In the genomic region with DNA sequence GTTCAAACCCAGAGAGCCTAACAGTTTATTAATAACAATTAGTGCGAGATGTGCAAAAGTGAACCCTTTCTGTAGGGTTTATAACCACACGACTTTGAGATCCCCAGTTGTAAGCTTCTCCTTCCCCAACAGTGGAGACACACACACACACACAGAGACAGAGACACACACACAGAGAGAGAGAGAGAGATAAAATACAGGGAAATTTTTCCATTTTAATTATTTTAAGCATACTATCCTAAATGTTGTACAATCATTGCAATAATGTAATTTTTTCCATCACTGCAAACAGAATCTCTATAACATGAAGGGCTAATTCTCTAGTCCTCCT, we compare ENCODE assay signal across 8 mouse cellular contexts. TPM values are rescaled to one million over a fixed set of nuclear protein-coding genes. Genes with fewer than 3 reads are reported as not detected.
A peak's percentile ranks its signal among the peaks of the same experiment; 100 is the strongest.
DNase-seq lines count a peak whose midpoint lies in the region; ATAC-seq and TF ChIP-seq lines count a peak whose summit lies in the region.

No protein-coding gene starts in this region.

- H3K27me3 ChIP-seq in heart, embryonic 13.5 days (replicated peaks), result no peaks in the 10 kb centered on the region
- H3K27me3 ChIP-seq in ES-Bruce4 (ENCODE audit: control insufficient read depth, insufficient read depth, low read length, poor library complexity, severe bottlenecking), result no peaks in the 10 kb centered on the region
- no peaks in the 10 kb centered on the region for H3K27me3 ChIP-seq in forebrain, postnatal 0 days (ENCODE audit: insufficient read depth, low read length)
- H3K27me3 ChIP-seq in liver, postnatal 0 days (ENCODE audit: insufficient read depth, low read length), result no peaks in the 10 kb centered on the region

- no peak for ATAC-seq in heart, embryonic 13.5 days (ENCODE audit: extremely low read depth, insufficient number of reproducible peaks, low FRiP score, low TSS enrichment)
- ATAC-seq in forebrain, postnatal 0 days, result peak; percentile 4; the same call in 1 of the 2 replicates
- ATAC-seq in liver, postnatal 0 days, result no peak
- no peak for ATAC-seq in inflammation-experienced regulatory T-cells, adult 6 months

- DNase-seq in heart, postnatal 25 days (ENCODE audit: low spot score), result no peak
- no peak for DNase-seq in forebrain, postnatal 0 days
- no peak for DNase-seq in liver, postnatal 0 days
- no peak for DNase-seq in layer of hippocampus, adult 18-20 months (ENCODE audit: low spot score in 2 of 2)
- DNase-seq in spleen, postnatal 10 days (ENCODE audit: low spot score in 2 of 2), result no peak

- intact Hi-C loops in heart, postnatal 25 days (cut with DNase I), result no loop called here

- peak overlapping the region; percentile 92 for H3K27ac ChIP-seq in heart, embryonic 13.5 days (replicated peaks)
- no peak overlapping the region for H3K27ac ChIP-seq in ES-Bruce4 (ENCODE audit: insufficient read depth, low read length)
- H3K27ac ChIP-seq in forebrain, postnatal 0 days (ENCODE audit: low read depth, low read length), result peak overlapping the region; percentile 85
- H3K27ac ChIP-seq in liver, postnatal 0 days (ENCODE audit: low read depth), result peak overlapping the region; percentile 96

- whole genome bisulfite sequencing in heart, embryonic 13.5 days, result 9% methylated on average over 2 of the region's 2 CpGs
- WGBS in forebrain, postnatal 0 days, result 6% methylated on average over 2 of the region's 2 CpGs
- 6% methylated on average over 2 of the region's 2 CpGs for WGBS in liver, postnatal 0 days (ENCODE audit: insufficient replicate concordance)

- H3K4me1 ChIP-seq in heart, embryonic 13.5 days, result no peaks in the 10 kb centered on the region
- no peaks in the 10 kb centered on the region for H3K4me1 ChIP-seq in ES-Bruce4 (ENCODE audit: control insufficient read depth, insufficient read depth, low read length)
- H3K4me1 ChIP-seq in forebrain, postnatal 0 days (ENCODE audit: insufficient read depth), result no peaks in the 10 kb centered on the region
- peaks cover 5% of the 10 kb centered on the region; the same call in 1 of the 2 replicates for H3K4me1 ChIP-seq in liver, postnatal 0 days (ENCODE audit: insufficient read depth)

- no peaks in the 10 kb centered on the region for H3K36me3 ChIP-seq in heart, embryonic 13.5 days
- H3K36me3 ChIP-seq in ES-Bruce4 (ENCODE audit: control insufficient read depth, insufficient read depth, low read length, poor library complexity, severe bottlenecking), result no peaks in the 10 kb centered on the region
- H3K36me3 ChIP-seq in forebrain, postnatal 0 days (ENCODE audit: insufficient read depth), result no peaks in the 10 kb centered on the region
- H3K36me3 ChIP-seq in liver, postnatal 0 days (replicated peaks; ENCODE audit: insufficient read depth, low read length), result no peaks in the 10 kb centered on the region

- no peaks in the 10 kb centered on the region for H3K9me3 ChIP-seq in heart, embryonic 13.5 days
- H3K9me3 ChIP-seq in ES-Bruce4 (replicated peaks; ENCODE audit: control insufficient read depth, insufficient read depth, low read length, poor library complexity, severe bottlenecking), result no peaks in the 10 kb centered on the region
- H3K9me3 ChIP-seq in forebrain, postnatal 0 days (ENCODE audit: low read length), result no peaks in the 10 kb centered on the region
- H3K9me3 ChIP-seq in liver, postnatal 0 days (ENCODE audit: low read length), result no peaks in the 10 kb centered on the region

- peak overlapping the region; percentile 61 for H3K4me3 ChIP-seq in heart, embryonic 13.5 days
- H3K4me3 ChIP-seq in ES-Bruce4 (ENCODE audit: low read depth, low read length), result no peak overlapping the region
- H3K4me3 ChIP-seq in forebrain, postnatal 0 days (ENCODE audit: low read depth, low read length), result peak overlapping the region; percentile 49
- peak overlapping the region; percentile 64 for H3K4me3 ChIP-seq in liver, postnatal 0 days (ENCODE audit: low read depth, low read length)

- peak overlapping the region; percentile 69 for H3K4me2 ChIP-seq in heart, embryonic 13.5 days
- peak overlapping the region; percentile 58 for H3K4me2 ChIP-seq in forebrain, postnatal 0 days (ENCODE audit: low read depth)
- peak overlapping the region; percentile 78 for H3K4me2 ChIP-seq in liver, postnatal 0 days (ENCODE audit: low read depth, low read length)

- no peak for TF ChIP-seq CTCF in ES-Bruce4 (IDR thresholded peaks at IDR 0.05; ENCODE audit: low read depth, low read length)
- TF ChIP-seq CTCF in forebrain, postnatal 0 days (IDR thresholded peaks at IDR 0.05; ENCODE audit: low read depth), result no peak
- no peak for TF ChIP-seq CTCF in liver, postnatal 0 days (IDR thresholded peaks at IDR 0.05; ENCODE audit: low read depth)

- no peak for TF ChIP-seq EP300 in ES-Bruce4 (IDR thresholded peaks at IDR 0.05; ENCODE audit: insufficient read depth, low read depth, low read length)
- TF ChIP-seq EP300 in liver, postnatal 0 days (IDR thresholded peaks at IDR 0.05; ENCODE audit: low read depth), result no peak

- peak overlapping the region; percentile 81 for H3K9ac ChIP-seq in heart, embryonic 13.5 days
- H3K9ac ChIP-seq in ES-Bruce4 (ENCODE audit: low read depth, poor library complexity, severe bottlenecking), result peak overlapping the region; percentile 66
- peak overlapping the region; percentile 64 for H3K9ac ChIP-seq in forebrain, postnatal 0 days
- peak overlapping the region; percentile 63 for H3K9ac ChIP-seq in liver, postnatal 0 days (replicated peaks)

- no peak for TF ChIP-seq POLR2A in ES-Bruce4 (IDR thresholded peaks at IDR 0.05; ENCODE audit: insufficient read depth, low read length)

RNA-seq across cellular contexts. Expression of a gene that starts 15.7 kb away (rescaled TPM):
- polyA plus RNA-seq in heart, embryonic 13.5 days (2015; fragmentation: Nextera tagmentation; extraction: Ambion mirVana), result 82.4 and 91.0 TPM in 2 replicates
- 10 to 100 TPM; 61.3 to 68.2 TPM for total RNA-seq in heart, postnatal 25 days (2021)
- polyA plus RNA-seq in ES-Bruce4 (2011; ENCODE audit: insufficient read depth, insufficient read length, low read depth, missing spikeins), result 137 and 148 TPM in 2 replicates
- 299 and 313 TPM in 2 replicates for total RNA-seq in forebrain, postnatal 0 days (2014; rRNA removed)
- 258 and 305 TPM in 2 replicates for polyA plus RNA-seq in forebrain, postnatal 0 days (2015; fragmentation: Nextera tagmentation; extraction: Ambion mirVana)
- 44.8 and 51.0 TPM in 2 replicates for polyA plus RNA-seq in liver, postnatal 0 days (2015; fragmentation: Nextera tagmentation; extraction: Ambion mirVana)
- 10 to 100 TPM; 12.0 to 13.4 (median 12.4) TPM for polyA plus RNA-seq in inflammation-experienced regulatory T-cells, adult 6 months (2017; shearing (Covaris generic))
- total RNA-seq in layer of hippocampus, adult 18-20 months (2021), result 100 to 1,000 TPM; 373 to 390 TPM

RNA-seq across cellular contexts. Expression of a gene that starts 16.6 kb away (rescaled TPM):
- polyA plus RNA-seq in heart, embryonic 13.5 days (2015; fragmentation: Nextera tagmentation; extraction: Ambion mirVana), result 76.8 and 83.0 TPM in 2 replicates
- 10 to 100 TPM; 67.1 to 79.0 TPM for total RNA-seq in heart, postnatal 25 days (2021)
- 57.4 and 68.8 TPM in 2 replicates for polyA plus RNA-seq in ES-Bruce4 (2011; ENCODE audit: insufficient read depth, insufficient read length, low read depth, missing spikeins)
- 28.9 and 44.9 TPM in 2 replicates for total RNA-seq in forebrain, postnatal 0 days (2014; rRNA removed)
- 88.4 and 97.7 TPM in 2 replicates for polyA plus RNA-seq in forebrain, postnatal 0 days (2015; fragmentation: Nextera tagmentation; extraction: Ambion mirVana)
- polyA plus RNA-seq in liver, postnatal 0 days (2015; fragmentation: Nextera tagmentation; extraction: Ambion mirVana), result 52.5 and 54.5 TPM in 2 replicates
- polyA plus RNA-seq in inflammation-experienced regulatory T-cells, adult 6 months (2017; shearing (Covaris generic)), result 10 to 100 TPM; 62.3 to 77.2 (median 72.0) TPM
- total RNA-seq in layer of hippocampus, adult 18-20 months (2021), result 10 to 100 TPM; 70.4 to 74.7 TPM

RNA-seq across cellular contexts. Expression of a gene that starts 54.6 kb away (rescaled TPM):
- 23.0 and 23.1 TPM in 2 replicates for polyA plus RNA-seq in heart, embryonic 13.5 days (2015; fragmentation: Nextera tagmentation; extraction: Ambion mirVana)
- 10 to 100 TPM; 14.1 to 16.3 TPM for total RNA-seq in heart, postnatal 25 days (2021)
- 9.2 and 14.6 TPM in 2 replicates for polyA plus RNA-seq in ES-Bruce4 (2011; ENCODE audit: insufficient read depth, insufficient read length, low read depth, missing spikeins)
- 4.8 and 10.3 TPM in 2 replicates for total RNA-seq in forebrain, postnatal 0 days (2014; rRNA removed)
- 3.5 and 5.7 TPM in 2 replicates for polyA plus RNA-seq in forebrain, postnatal 0 days (2015; fragmentation: Nextera tagmentation; extraction: Ambion mirVana)
- 11.9 and 12.4 TPM in 2 replicates for polyA plus RNA-seq in liver, postnatal 0 days (2015; fragmentation: Nextera tagmentation; extraction: Ambion mirVana)
- 10 to 100 TPM; 20.9 to 26.5 (median 23.5) TPM for polyA plus RNA-seq in inflammation-experienced regulatory T-cells, adult 6 months (2017; shearing (Covaris generic))
- total RNA-seq in layer of hippocampus, adult 18-20 months (2021), result 1 to 10 TPM; 8.0 TPM
